Mouse (Mus musculus) inflammation-experienced regulatory T-cells, adult 16 weeks (primary cell): ENCODE data around the gene 2010109A12Rik. TPM values are rescaled to one million over a fixed set of nuclear protein-coding genes. Genes with fewer than 3 reads are reported as not detected.

ENCODE experiments used
- polyA plus RNA-seq: library from polyadenylated mRNA; unstranded; fragments of 100-300 nt; shearing (Covaris generic); gene quantifications from one replicate; pipeline ENCODE4 v1.2.1, GENCODE M21; 2017

2010109A12Rik gene
- 0.76 TPM for polyA plus RNA-seq

DNA sequence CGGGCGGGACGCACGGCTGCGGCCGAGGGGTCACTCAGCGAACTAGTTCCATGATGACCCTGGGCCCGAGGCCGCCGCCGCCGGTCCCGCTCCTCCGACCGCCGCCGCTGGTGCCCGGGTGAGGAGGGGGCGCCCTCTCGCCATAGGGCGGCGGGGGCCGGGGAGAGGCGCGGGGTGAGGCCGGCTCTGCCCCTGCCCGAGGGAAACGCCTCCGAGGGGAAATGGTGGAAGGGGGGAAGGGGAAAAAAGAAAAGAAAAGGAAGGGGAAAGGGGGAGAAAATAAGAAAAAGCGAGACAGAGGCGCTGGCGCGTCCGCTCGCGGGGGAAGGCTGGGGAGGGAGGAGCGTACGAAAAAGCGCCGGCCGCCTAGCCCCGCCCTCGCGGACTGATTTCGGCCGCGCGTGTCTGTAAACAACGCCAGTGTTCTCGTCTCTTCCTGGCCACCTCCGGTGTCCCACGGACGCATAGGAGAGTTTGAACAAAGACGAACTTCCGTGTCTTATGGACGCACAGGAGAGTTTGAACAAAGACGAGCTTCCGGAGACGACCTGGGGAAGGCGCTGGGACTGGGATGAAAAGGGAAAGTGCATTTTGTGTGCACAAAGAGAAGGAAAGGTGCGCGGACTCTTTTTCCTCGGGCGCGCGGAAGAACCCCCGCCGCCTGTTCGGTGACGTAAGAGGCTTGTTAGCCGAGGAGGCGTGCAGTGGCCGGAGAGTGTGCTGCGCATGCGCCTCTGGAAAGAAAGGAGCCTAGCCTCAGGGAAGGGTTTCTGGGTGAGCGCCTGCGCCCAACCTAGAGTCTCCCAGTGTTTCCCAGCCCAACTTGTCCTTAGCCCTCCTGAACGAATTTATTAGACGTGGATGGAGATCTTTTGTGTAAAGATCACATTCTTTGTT, at the start of gene 2010109A12Rik, which contains the start of gene Ccni:
Gene 2010109A12Rik (plus strand): TSS at position 410 of the 897 bp plus-strand sequence.
Gene Ccni (minus strand): TSS at position 387 of the 897 bp plus-strand sequence.

Other genes starting within 250 kb of the 2010109A12Rik start
- gene Sowahb, start 161.5 kb upstream of the 2010109A12Rik start, polyA plus RNA-seq, result not detected
- gene Sept11, start 113.1 kb upstream of the 2010109A12Rik start, polyA plus RNA-seq, result 45.3 TPM
- 49.2 TPM for gene Ccni, start within 50 bp of the 2010109A12Rik start, polyA plus RNA-seq
- gene Ccng2, start 60.7 kb downstream of the 2010109A12Rik start, polyA plus RNA-seq, result 61.9 TPM